Mouse (Mus musculus) olfactory bulb, adult 2 months (tissue): Measurements from ENCODE around the gene Scrg1.

Source experiments
- CTCF ChIP-seq: fragments of 200-500 bp; IDR thresholded peaks from 2 replicates; pipeline ENCODE4 v1.5.1; 2012; ENCODE audit warnings: low read depth, mild to moderate bottlenecking, low read length, moderate library complexity; ENCODE audit not compliant: insufficient read depth
- POLR2A ChIP-seq: fragments of 200-500 bp; IDR thresholded peaks from 2 replicates; pipeline ENCODE4 v1.6.1; 2012; ENCODE audit warnings: mild to moderate bottlenecking, low read depth, low read length, moderate library complexity; ENCODE audit not compliant: insufficient read depth

DNA sequence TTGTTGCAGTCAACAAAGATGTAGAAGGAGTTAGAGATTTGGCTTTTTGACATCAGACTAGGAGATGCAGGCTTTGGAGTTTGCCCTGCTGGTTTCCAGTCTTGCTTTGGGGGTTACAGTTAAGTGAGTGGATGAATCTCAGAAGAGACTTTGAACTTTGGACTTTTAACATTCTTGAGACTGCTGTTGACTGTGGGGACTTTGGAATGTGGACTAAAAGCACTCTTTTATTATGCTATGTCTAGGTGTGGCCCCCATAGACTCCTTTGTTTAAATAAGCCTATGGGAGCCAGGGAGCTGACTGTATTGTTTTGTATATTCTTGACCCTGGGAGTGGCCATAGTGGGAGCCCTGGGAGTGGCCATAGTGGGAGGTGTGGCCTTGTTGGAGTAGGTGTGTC is 34.2 kb downstream of the Scrg1 start:
- no peak for TF ChIP-seq CTCF
- no peak for TF ChIP-seq POLR2A
